Mouse (Mus musculus) bone marrow macrophage, adult 2 months (primary cell): ENCODE measurements around the gene Zfp628.

Source experiments
- CTCF ChIP-seq: IDR thresholded peaks from 2 replicates; pipeline ENCODE4 v1.5.1; 2012; ENCODE audit warnings: low read depth, mild to moderate bottlenecking, low read length, moderate library complexity
- POLR2A ChIP-seq: IDR thresholded peaks from 2 replicates; pipeline ENCODE4 v1.6.1; 2012; ENCODE audit warnings: mild to moderate bottlenecking, low read depth, low read length, borderline replicate concordance

- TF ChIP-seq CTCF = no peak
- no peak for TF ChIP-seq POLR2A
Measured at GRCm38 (mm10) chr7:4925441-4926381, 10.7 kb downstream of the Zfp628 start, which contains the start of gene Ssc5d.
